Mouse (Mus musculus) hindbrain, postnatal 0 days (tissue): Measurements from ENCODE around the gene Ctnnbip1. TPM values are rescaled to one million over a fixed set of nuclear protein-coding genes. Genes with fewer than 3 reads are reported as not detected.
A peak's percentile ranks its signal among the peaks of the same experiment; 100 is the strongest.

Experiments
- ATAC-seq: fragments of 200-750 bp; cut with Nextera tagmentation; 2 replicates; pipeline ENCODE4 v1.8.0; 2017; ENCODE audit warnings: mild to moderate bottlenecking, moderate TSS enrichment, moderate library complexity
- DNase-seq: peaks from one replicate; pipeline ENCODE4 v3.0.0-alpha.2; 2015; ENCODE audit warnings: low spot score
- H3K27ac ChIP-seq: fragments of 300-500 bp; sonication (generic); 2 replicates; pipeline ENCODE4 v1.5.1; 2014; ENCODE audit warnings: mild to moderate bottlenecking
- H3K27me3 ChIP-seq: fragments of 300-500 bp; sonication (generic); 2 replicates; pipeline ENCODE4 v1.6.1; 2014; ENCODE audit warnings: low read length, mixed read lengths; ENCODE audit not compliant: insufficient read depth
- H3K36me3 ChIP-seq: fragments of 300-500 bp; sonication (generic); 2 replicates; pipeline ENCODE4 v1.6.1; 2014; ENCODE audit warnings: low read length, mixed read lengths; ENCODE audit not compliant: insufficient read depth
- H3K4me1 ChIP-seq: fragments of 300-500 bp; sonication (generic); 2 replicates; pipeline ENCODE4 v1.6.1; 2014; ENCODE audit warnings: antibody characterized with exemption, low read length, mixed read lengths; ENCODE audit not compliant: insufficient read depth
- H3K4me2 ChIP-seq: fragments of 300-500 bp; sonication (generic); 2 replicates; pipeline ENCODE4 v1.6.1; 2014; ENCODE audit warnings: low read depth, mild to moderate bottlenecking, low read length, moderate library complexity, mixed read lengths
- H3K4me3 ChIP-seq: fragments of 300-500 bp; sonication (generic); 2 replicates; pipeline ENCODE4 v1.5.1; 2014; ENCODE audit warnings: low read length
- H3K9ac ChIP-seq: fragments of 300-500 bp; sonication (generic); replicated peaks from 2 replicates; pipeline ENCODE4 v1.6.1; 2014; ENCODE audit warnings: mild to moderate bottlenecking, low read length, moderate library complexity, mixed read lengths
- H3K9me3 ChIP-seq: fragments of 300-500 bp; sonication (generic); 2 replicates; pipeline ENCODE4 v1.6.1; 2016; ENCODE audit warnings: low read length, mixed read lengths
- CTCF ChIP-seq: IDR thresholded peaks from 2 replicates; pipeline ENCODE4 v1.5.1; 2016; ENCODE audit warnings: antibody characterized with exemption, control low read depth, low read depth
- WGBS: fragments of 180-500 bp; shearing (Covaris S2); extraction: QIAGEN DNeasy Blood & Tissue Kit; methylation state at CpG from one replicate; pipeline ENCODE4 v1.1.7; 2014; 5-methylcytosine and 5-hydroxymethylcytosine counted together
- polyA plus RNA-seq: library from polyadenylated mRNA; unstranded; fragments of >200 nt; fragmentation: Nextera tagmentation; extraction: Ambion mirVana; gene quantifications from 2 replicates; pipeline ENCODE4 v1.2.1, GENCODE M21; 2015
- total RNA-seq: library from RNA; depleted of rRNA; stranded (reverse); fragments of >200 nt; gene quantifications from 2 replicates; pipeline ENCODE4 v1.2.3, GENCODE M21; 2014

Gene Ctnnbip1
- total and polyA plus RNA-seq, 2 experiments from 2014 or later = 105 to 112 TPM

GRCm38 (mm10) chr4:149578831-149579230, 60.8 kb downstream of the Ctnnbip1 start:
- H3K4me1 ChIP-seq = peaks cover 5% of the 10 kb centered on the region; the same call in 1 of the 2 replicates
- H3K4me2 ChIP-seq = no peak overlapping the region
- no peak for TF ChIP-seq CTCF
- H3K9ac ChIP-seq = no peak overlapping the region
- no peaks in the 10 kb centered on the region for H3K27me3 ChIP-seq
- H3K4me3 ChIP-seq = no peak overlapping the region
- WGBS = 18% methylated on average over 7 of the region's 7 CpGs
- no peaks in the 10 kb centered on the region for H3K36me3 ChIP-seq
- H3K27ac ChIP-seq = no peak overlapping the region
- ATAC-seq (peak; percentile 62), DNase-seq (no peak)
- no peaks in the 10 kb centered on the region for H3K9me3 ChIP-seq

- H3K27me3 ChIP-seq = no peaks in the 10 kb centered on the region
- H3K4me2 ChIP-seq = no peak overlapping the region
- ATAC-seq (no peak), DNase-seq (no peak)
- peak overlapping the region; percentile 91; the same call in 1 of the 2 replicates for H3K27ac ChIP-seq
- H3K9me3 ChIP-seq = no peaks in the 10 kb centered on the region
- H3K9ac ChIP-seq = no peak overlapping the region
- no peaks in the 10 kb centered on the region for H3K36me3 ChIP-seq
- H3K4me3 ChIP-seq = no peak overlapping the region
- 0 out of 2 replicates have a peak, but pooled peaks cover 3% of the 10 kb centered on the region for H3K4me1 ChIP-seq
- TF ChIP-seq CTCF = no peak
- 84% methylated on average over 8 of the region's 8 CpGs for WGBS
These were observed 67.2 kb downstream of the Ctnnbip1 start for GRCm38 (mm10) chr4:149585236-149585635.

- peak; percentile 94 for DNase-seq
- H3K9me3 ChIP-seq = no peaks in the 10 kb centered on the region
- peak; percentile 86 for ATAC-seq
- H3K4me1 ChIP-seq = 0 out of 2 replicates have a peak, but pooled peaks cover 3% of the 10 kb centered on the region
- peak within 1 kb of the TSS; percentile 94 for H3K9ac ChIP-seq
- no peaks in the 10 kb centered on the region for H3K36me3 ChIP-seq
- H3K27me3 ChIP-seq = no peaks in the 10 kb centered on the region
- peak within 1 kb of the TSS; percentile 98 for H3K4me2 ChIP-seq
- TF ChIP-seq CTCF = no peak
- under 1% methylated on average over 61 of the region's 103 CpGs for WGBS
- peak within 1 kb of the TSS; percentile 94 for H3K4me3 ChIP-seq
- H3K27ac ChIP-seq = peak within 1 kb of the TSS; percentile 91
These were observed 68.2 kb downstream of the Ctnnbip1 start, which contains the start of gene Clstn1 for GRCm38 (mm10) chr4:149586044-149586782. Clstn1 (plus strand) TSS chr4:149586468.

GRCm38 (mm10) chr4:149586783-149587595, 69.0 kb downstream of the Ctnnbip1 start:
- no peaks in the 10 kb centered on the region for H3K27me3 ChIP-seq
- 0 out of 2 replicates have a peak, but pooled peaks cover 3% of the 10 kb centered on the region for H3K4me1 ChIP-seq
- H3K27ac ChIP-seq = peak overlapping the region; percentile 91
- peak; percentile 68 for DNase-seq
- H3K9me3 ChIP-seq = no peaks in the 10 kb centered on the region
- ATAC-seq = peak; percentile 70
- TF ChIP-seq CTCF = no peak
- H3K4me3 ChIP-seq = peak overlapping the region; percentile 94
- under 1% methylated on average over 71 of the region's 72 CpGs for WGBS
- H3K36me3 ChIP-seq = no peaks in the 10 kb centered on the region
- peak overlapping the region; percentile 94 for H3K9ac ChIP-seq
- H3K4me2 ChIP-seq = peak overlapping the region; percentile 98

GRCm38 (mm10) chr4:149587596-149588168, 69.6 kb downstream of the Ctnnbip1 start:
- Histone ChIP-seq H3K9ac (peak overlapping the region; percentile 94), H3K27me3 (no peaks in the 10 kb centered on the region), H3K36me3 (no peaks in the 10 kb centered on the region), H3K4me3 (peak overlapping the region; percentile 94), H3K4me2 (peak overlapping the region; percentile 98), H3K4me1 (0 out of 2 replicates have a peak, but pooled peaks cover 3% of the 10 kb centered on the region), H3K9me3 (no peaks in the 10 kb centered on the region), H3K27ac (peak overlapping the region; percentile 91; the same call in 1 of the 2 replicates)
- TF ChIP-seq CTCF = no peak
- 4% methylated on average over 24 of the region's 24 CpGs for whole genome bisulfite sequencing
- DNase-seq (no peak), ATAC-seq (peak; percentile 11; the same call in 1 of the 2 replicates)

- no peaks in the 10 kb centered on the region for H3K27me3 ChIP-seq
- ATAC-seq (no peak), DNase-seq (no peak)
- H3K4me2 ChIP-seq = no peak overlapping the region
- H3K4me1 ChIP-seq = 0 out of 2 replicates have a peak, but pooled peaks cover 3% of the 10 kb centered on the region
- H3K27ac ChIP-seq = no peak overlapping the region
- no peak overlapping the region for H3K9ac ChIP-seq
- H3K9me3 ChIP-seq = no peaks in the 10 kb centered on the region
- H3K4me3 ChIP-seq = no peak overlapping the region
- H3K36me3 ChIP-seq = no peaks in the 10 kb centered on the region
- 97% methylated on average over 1 of the region's 1 CpGs for WGBS
- peak; percentile 39 for TF ChIP-seq CTCF
These were observed 72.2 kb downstream of the Ctnnbip1 start for GRCm38 (mm10) chr4:149590200-149590599.
